Mouse (Mus musculus) heart, postnatal 0 days (tissue): Measurements from ENCODE around the gene Phox2a.

Source experiments
- CTCF ChIP-seq: IDR thresholded peaks from 2 replicates; pipeline ENCODE4 v1.5.1; 2016; ENCODE audit warnings: antibody characterized with exemption, control low read depth, low read depth
- EP300 ChIP-seq: IDR thresholded peaks from 2 replicates; pipeline ENCODE4 v1.6.1; 2016; ENCODE audit warnings: antibody characterized with exemption, low read depth

GRCm38 (mm10) chr7:101772687-101773086 is 45.4 kb upstream of the Phox2a start:
- TF ChIP-seq CTCF: no peak
- no peak for TF ChIP-seq EP300
